Mouse (Mus musculus): ENCODE measurements around the gene Wdr89. TPM values are rescaled to one million over a fixed set of nuclear protein-coding genes. Genes with fewer than 3 reads are reported as not detected.
A peak's percentile ranks its signal among the peaks of the same experiment; 100 is the strongest.
"Not testable (repeated sequence)": the region's sequence is repeated elsewhere in the genome, so short reads cannot be mapped to it uniquely, and the experiment has no call there.

Wdr89 gene
- polyA plus RNA-seq, 1 experiment from 2014 or later = 3.5 TPM

- Histone ChIP-seq H3K27ac (ENCODE audit: low read length) (no peak overlapping the region), H3K4me3 (ENCODE audit: low read depth, low read length) (no peak overlapping the region)
These were observed 33.4 kb upstream of the Wdr89 start for GRCm38 (mm10) chr12:75702739-75703122.

GRCm38 (mm10) chr12:75702084-75702738 is 32.9 kb upstream of the Wdr89 start:
- DNase-seq (ENCODE audit: low spot score) (peak; percentile 32), ATAC-seq (peak; percentile 54; the same call in 1 of the 2 replicates)
- Histone ChIP-seq H3K4me2 (replicated peaks; ENCODE audit: low read depth, low read length) (peak overlapping the region; percentile 44), H3K27me3 (replicated peaks; ENCODE audit: insufficient read depth, low read length) (no peaks in the 10 kb centered on the region), H3K4me3 (ENCODE audit: low read depth, low read length) (no peak overlapping the region; the same call in 1 of the 2 replicates), H3K9me3 (ENCODE audit: low read length) (no peaks in the 10 kb centered on the region), H3K36me3 (ENCODE audit: insufficient read depth, low read length) (no peaks in the 10 kb centered on the region), H3K4me1 (ENCODE audit: insufficient read depth, low read depth, low read length) (no peaks in the 10 kb centered on the region), H3K9ac (replicated peaks; ENCODE audit: low read depth) (no peak overlapping the region), H3K27ac (ENCODE audit: low read length) (peak overlapping the region; percentile 15; the same call in 1 of the 2 replicates)
- TF ChIP-seq EP300 (IDR thresholded peaks at IDR 0.05) = no peak
- TF ChIP-seq CTCF (IDR thresholded peaks at IDR 0.05) = no peak
- WGBS = 59% methylated on average over 14 of the region's 14 CpGs

More at GRCm38 (mm10) chr12:75702739-75703122, 33.4 kb upstream of the Wdr89 start:
- ATAC-seq = peak; percentile 19; the same call in 1 of the 2 replicates
- TF ChIP-seq EP300 (IDR thresholded peaks at IDR 0.05) (no peak), CTCF (IDR thresholded peaks at IDR 0.05) (no peak)
- DNase-seq (ENCODE audit: low spot score) = peak; percentile 40
- H3K9ac ChIP-seq (replicated peaks; ENCODE audit: low read depth) = no peak overlapping the region
- H3K4me2 ChIP-seq (replicated peaks; ENCODE audit: low read depth, low read length) = no peak overlapping the region
- no peaks in the 10 kb centered on the region for H3K4me1 ChIP-seq (ENCODE audit: insufficient read depth, low read depth, low read length)
- WGBS = 63% methylated on average over 3 of the region's 3 CpGs
- H3K27me3 ChIP-seq (replicated peaks; ENCODE audit: insufficient read depth, low read length) = no peaks in the 10 kb centered on the region
- H3K9me3 ChIP-seq (ENCODE audit: low read length) = no peaks in the 10 kb centered on the region
- no peaks in the 10 kb centered on the region for H3K36me3 ChIP-seq (ENCODE audit: insufficient read depth, low read length)

GRCm38 (mm10) chr12:75701173-75702083 is 32.1 kb upstream of the Wdr89 start:
- no peaks in the 10 kb centered on the region for H3K27me3 ChIP-seq (replicated peaks; ENCODE audit: insufficient read depth, low read length)
- no peak overlapping the region for H3K27ac ChIP-seq (ENCODE audit: low read length)
- H3K9ac ChIP-seq (replicated peaks; ENCODE audit: low read depth) = no peak overlapping the region
- H3K9me3 ChIP-seq (ENCODE audit: low read length) = no peaks in the 10 kb centered on the region
- no peaks in the 10 kb centered on the region for H3K36me3 ChIP-seq (ENCODE audit: insufficient read depth, low read length)
- 36% methylated on average over 21 of the region's 21 CpGs for WGBS
- DNase-seq (ENCODE audit: low spot score) = no peak
- peak overlapping the region; percentile 44 for H3K4me2 ChIP-seq (replicated peaks; ENCODE audit: low read depth, low read length)
- TF ChIP-seq CTCF (IDR thresholded peaks at IDR 0.05) (no peak), EP300 (IDR thresholded peaks at IDR 0.05) (no peak)
- peak; percentile 46; the same call in 1 of the 2 replicates for ATAC-seq
- H3K4me1 ChIP-seq (ENCODE audit: insufficient read depth, low read depth, low read length) = no peaks in the 10 kb centered on the region
- peak overlapping the region; percentile 14; the same call in 1 of the 2 replicates for H3K4me3 ChIP-seq (ENCODE audit: low read depth, low read length)

GRCm38 (mm10) chr12:75698692-75699091 is 29.4 kb upstream of the Wdr89 start:
- no peak overlapping the region for H3K4me3 ChIP-seq (ENCODE audit: low read depth, low read length)
- no peak overlapping the region for H3K27ac ChIP-seq (ENCODE audit: low read length)
- H3K4me1 ChIP-seq (ENCODE audit: insufficient read depth, low read depth, low read length) = no peaks in the 10 kb centered on the region
- no peak for TF ChIP-seq CTCF (IDR thresholded peaks at IDR 0.05)
- no peak for TF ChIP-seq EP300 (IDR thresholded peaks at IDR 0.05)
- no peaks in the 10 kb centered on the region for H3K9me3 ChIP-seq (ENCODE audit: low read length)
- no peaks in the 10 kb centered on the region for H3K36me3 ChIP-seq (ENCODE audit: insufficient read depth, low read length)
- no peak overlapping the region for H3K4me2 ChIP-seq (replicated peaks; ENCODE audit: low read depth, low read length)
- WGBS = 86% methylated on average over 3 of the region's 3 CpGs
- no peaks in the 10 kb centered on the region for H3K27me3 ChIP-seq (replicated peaks; ENCODE audit: insufficient read depth, low read length)
- H3K9ac ChIP-seq (replicated peaks; ENCODE audit: low read depth) = no peak overlapping the region
- DNase-seq (ENCODE audit: low spot score) = no peak
- no peak for ATAC-seq

GRCm38 (mm10) chr12:75695845-75696244 is 26.5 kb upstream of the Wdr89 start:
- DNase-seq (ENCODE audit: low spot score) = not testable (repeated sequence)
- 86% methylated on average over 1 of the region's 1 CpGs for WGBS

GRCm38 (mm10) chr12:75689003-75689402 is 19.7 kb upstream of the Wdr89 start:
- 75% methylated on average over 2 of the region's 2 CpGs for WGBS
- no peak for DNase-seq (ENCODE audit: low spot score)

More at GRCm38 (mm10) chr12:75695845-75696244, 26.5 kb upstream of the Wdr89 start:
- H3K4me1 ChIP-seq (ENCODE audit: insufficient read depth, low read depth, low read length); H3K4me3 ChIP-seq (ENCODE audit: low read depth, low read length); H3K27me3 ChIP-seq (replicated peaks; ENCODE audit: insufficient read depth, low read length); H3K36me3 ChIP-seq (ENCODE audit: insufficient read depth, low read length); ATAC-seq; H3K9ac ChIP-seq (replicated peaks; ENCODE audit: low read depth); H3K4me2 ChIP-seq (replicated peaks; ENCODE audit: low read depth, low read length); H3K9me3 ChIP-seq (ENCODE audit: low read length); H3K27ac ChIP-seq (ENCODE audit: low read length): not testable (repeated sequence)

More at GRCm38 (mm10) chr12:75689003-75689402, 19.7 kb upstream of the Wdr89 start:
- Histone ChIP-seq H3K4me3 (ENCODE audit: low read depth, low read length) (no peak overlapping the region), H3K9me3 (ENCODE audit: low read length) (no peaks in the 10 kb centered on the region), H3K4me1 (ENCODE audit: insufficient read depth, low read depth, low read length) (no peaks in the 10 kb centered on the region), H3K27me3 (replicated peaks; ENCODE audit: insufficient read depth, low read length) (no peaks in the 10 kb centered on the region), H3K9ac (replicated peaks; ENCODE audit: low read depth) (no peak overlapping the region), H3K36me3 (ENCODE audit: insufficient read depth, low read length) (no peaks in the 10 kb centered on the region), H3K4me2 (replicated peaks; ENCODE audit: low read depth, low read length) (no peak overlapping the region), H3K27ac (ENCODE audit: low read length) (no peak overlapping the region)
- TF ChIP-seq CTCF (IDR thresholded peaks at IDR 0.05) (no peak), EP300 (IDR thresholded peaks at IDR 0.05) (no peak)
- no peak for ATAC-seq

Data from lung, postnatal 0 days (tissue).